Mouse (Mus musculus): Measurements from ENCODE around the gene Tac2.
"Not testable (repeated sequence)": the region's sequence is repeated elsewhere in the genome, so short reads cannot be mapped to it uniquely, and the experiment has no call there.

Tac2 gene

DNA sequence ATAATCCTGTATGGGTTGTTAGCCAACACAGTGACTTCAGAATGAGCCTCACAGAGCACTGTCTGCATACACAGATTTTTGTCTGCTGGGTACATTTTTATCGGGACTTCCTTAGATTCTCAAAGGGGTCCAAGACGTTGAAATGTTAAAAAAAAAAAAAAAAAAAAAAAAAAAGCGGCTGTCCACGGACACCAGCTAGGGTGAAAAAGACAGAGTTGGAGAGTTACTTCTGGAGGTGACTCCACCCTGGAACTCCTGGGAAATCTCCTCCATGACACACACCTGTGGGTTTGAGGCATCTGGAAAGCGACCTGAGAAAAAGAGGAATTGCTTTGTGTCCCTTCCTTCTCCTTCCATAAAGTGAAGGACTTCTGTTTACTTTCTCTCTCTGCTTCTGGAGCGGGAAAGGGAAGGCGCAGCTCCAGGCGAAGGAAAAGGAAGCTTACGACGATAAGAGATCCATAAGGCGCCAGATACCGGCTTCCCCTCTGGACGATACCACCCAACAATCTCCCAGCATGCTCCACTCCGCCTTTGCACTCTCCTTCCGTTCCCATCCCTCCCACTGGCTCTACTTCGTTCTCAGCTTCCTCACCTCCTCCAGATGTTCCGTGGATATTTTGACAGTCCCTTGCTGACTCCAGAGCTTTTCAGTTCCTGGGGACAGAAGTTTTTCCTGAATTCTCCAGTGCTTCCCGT is 31.6 kb downstream of the Tac2 start:
- DNase-seq (ENCODE audit: low read depth, low spot score), result no peak

DNA sequence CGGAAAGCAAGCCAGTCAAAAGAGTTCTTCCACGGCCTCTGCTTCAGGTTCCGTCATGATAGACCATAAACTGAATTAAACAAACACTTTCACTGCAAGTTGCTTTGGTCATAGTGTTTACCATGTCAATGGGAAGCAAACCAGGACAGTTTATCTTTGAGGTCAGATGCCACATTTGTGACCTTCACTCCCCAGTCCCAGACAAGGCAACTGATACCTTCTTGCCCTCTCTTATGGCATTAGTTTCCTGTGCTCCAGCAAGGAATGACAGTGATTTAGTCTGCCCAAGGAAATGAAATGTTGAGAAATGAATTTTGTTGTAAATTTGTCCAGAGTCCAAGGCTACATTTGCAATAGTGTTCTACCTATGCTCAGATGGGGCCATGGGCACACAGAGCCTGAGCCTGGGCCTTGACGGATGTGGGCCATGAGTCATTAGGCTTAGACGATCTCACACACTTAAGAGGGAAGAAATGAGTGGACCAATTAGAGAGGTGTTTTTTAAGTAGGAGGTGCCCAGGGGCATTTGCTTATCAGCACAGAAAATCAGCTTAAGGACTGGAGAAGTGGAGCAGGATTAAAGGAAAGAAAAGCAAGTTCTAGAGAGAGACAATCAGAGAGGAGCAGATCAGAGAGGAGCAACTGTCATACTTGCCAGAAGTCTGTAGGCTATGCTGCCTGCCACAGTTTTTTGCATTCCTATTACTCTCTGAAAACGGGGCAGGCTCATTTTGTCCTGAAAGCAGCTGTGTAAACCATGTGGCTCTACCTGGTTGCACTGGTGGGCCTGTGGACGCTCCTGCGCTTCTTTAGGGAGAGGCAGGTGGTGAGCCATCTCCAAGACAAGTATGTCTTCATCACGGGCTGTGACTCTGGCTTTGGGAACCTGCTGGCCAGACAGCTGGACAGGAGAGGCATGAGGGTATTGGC is 35.2 kb downstream of the Tac2 start, which contains the start of the genes Rdh1 and Rdh16f1:
Gene Rdh1, plus strand, starts transcription at position 541 of the 930 bp plus-strand sequence.
Gene Rdh16f1, plus strand, starts transcription at position 607 of the 930 bp plus-strand sequence.
- DNase-seq (ENCODE audit: low read depth, low spot score), result no peak

DNA sequence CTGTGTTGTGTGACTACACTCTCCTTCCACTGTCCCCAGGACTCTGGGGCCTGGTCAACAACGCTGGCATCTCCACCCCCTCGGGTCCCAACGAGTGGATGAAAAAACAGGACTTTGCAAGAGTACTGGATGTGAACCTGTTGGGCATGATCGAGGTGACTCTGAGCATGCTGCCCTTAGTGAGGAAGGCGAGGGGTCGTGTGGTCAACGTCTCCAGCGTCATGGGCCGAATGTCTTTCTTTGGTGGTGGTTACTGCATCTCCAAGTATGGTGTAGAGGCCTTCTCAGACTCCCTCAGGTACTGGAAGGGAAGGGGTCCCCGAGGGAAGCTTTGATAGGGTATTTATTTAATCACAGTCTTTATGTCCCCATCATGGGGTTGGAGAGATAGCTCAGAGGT is 38.6 kb downstream of the Tac2 start:
- DNase-seq (ENCODE audit: low read depth, low spot score), result not testable (repeated sequence)

DNA sequence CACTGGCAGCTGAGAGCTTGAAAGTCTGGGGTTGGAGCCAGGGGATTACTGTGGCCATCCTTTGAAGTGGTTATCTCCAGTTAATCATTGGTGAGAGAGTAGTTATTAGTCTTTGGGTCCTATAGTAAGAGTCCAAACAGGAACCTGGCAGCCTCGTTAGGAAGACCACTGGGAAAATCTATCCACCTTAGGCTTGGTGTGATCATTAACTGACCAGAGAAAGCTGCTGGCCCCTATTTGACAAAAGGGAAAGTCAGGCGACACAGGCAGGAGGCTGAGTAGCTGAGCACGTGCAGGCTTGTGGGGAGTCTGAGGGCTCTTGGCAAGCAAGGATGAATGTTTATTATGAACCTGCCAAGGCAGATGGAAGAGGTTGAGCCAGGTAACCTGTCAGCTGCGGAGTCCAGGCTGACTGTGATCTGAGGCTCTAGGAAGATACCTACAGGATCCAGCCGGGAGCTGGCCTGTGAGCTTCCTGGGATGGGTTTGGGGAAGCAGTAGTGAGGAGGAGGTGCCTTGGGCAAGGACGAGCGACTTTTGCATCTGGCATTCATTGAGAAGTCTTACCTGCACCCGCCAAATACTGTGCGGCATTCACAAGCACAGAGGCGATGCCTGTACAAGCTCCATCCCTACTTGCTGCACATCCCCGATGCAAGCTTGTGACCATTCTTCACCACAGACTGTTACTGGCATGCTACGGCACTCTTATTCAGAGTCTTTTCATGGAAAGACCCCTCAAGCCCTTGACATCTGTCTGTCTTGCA is 39.8 kb downstream of the Tac2 start:
- no peak for DNase-seq (ENCODE audit: low read depth, low spot score)

DNA sequence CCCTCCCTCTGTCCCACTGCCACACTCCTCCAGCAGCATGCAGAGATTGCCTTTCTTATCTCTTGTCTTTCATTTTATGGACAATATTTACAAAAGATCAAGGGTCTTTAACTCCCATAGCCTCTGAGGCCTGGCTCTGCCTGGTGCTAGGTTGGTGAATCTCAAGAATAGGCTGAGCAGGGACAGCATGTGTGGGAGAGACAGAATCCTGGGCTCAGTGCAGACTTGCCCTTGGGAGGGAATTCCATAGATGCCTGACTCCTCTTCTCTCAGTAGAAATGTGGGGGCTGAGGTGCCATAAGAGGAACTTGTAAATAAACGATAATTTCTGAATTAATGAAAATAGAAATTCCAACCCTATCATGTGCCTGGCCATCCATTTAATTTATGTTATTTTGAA is 42.3 kb downstream of the Tac2 start:
- DNase-seq (ENCODE audit: low read depth, low spot score), result no peak

DNA sequence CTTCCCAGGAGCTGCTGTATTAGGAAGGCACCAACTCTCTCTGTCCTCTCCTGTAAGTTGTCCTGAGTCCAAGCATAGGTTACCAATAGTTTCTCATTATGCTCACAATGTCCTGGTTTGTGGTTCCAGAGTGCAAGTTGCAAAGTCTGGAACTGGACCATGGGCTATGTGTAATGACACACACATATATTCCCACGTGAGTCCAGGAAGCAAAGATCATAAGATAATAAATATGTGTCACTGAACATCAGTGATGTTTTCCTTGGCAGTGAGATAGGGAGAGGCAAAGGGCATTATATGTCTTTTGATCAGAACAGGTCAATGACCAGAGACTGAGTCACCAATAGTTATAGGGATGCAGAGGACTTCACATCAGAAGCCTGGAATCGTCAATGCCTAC is 51.7 kb downstream of the Tac2 start, which contains the start of gene Rdh9:
Gene Rdh9, plus strand, starts transcription at position 376 of the 400 bp plus-strand sequence.
- DNase-seq (ENCODE audit: low read depth, low spot score), result no peak

Data from ES-CJ7 (cell line).